Mouse (Mus musculus) layer of hippocampus, postnatal 25 days (tissue): ENCODE measurements at regions not wholly inside any gene's neighbourhood (a gene's known extent, or its start where the extent isn't known, plus 50 kb on each side); places are given as distances from the start of the nearest gene placed in this dataset.

Experiments
- DNase-seq, 2 experiments: peaks; one replicate each; pipeline ENCODE4 v3.0.0; 2022; ENCODE audit warnings: mixed read lengths in 2 of 2, low spot score in 1 of 2; ENCODE audit errors: extremely low spot score in 1 of 2

GRCm38 (mm10) chr9:30592601-30593000 lies 165.7 kb downstream of the Snx19 start:
- no peak for DNase-seq

- DNase-seq, result no peak
Measured at GRCm38 (mm10) chr9:30591246-30591645, 164.3 kb downstream of the Snx19 start.

- DNase-seq, result no peak
Measured at GRCm38 (mm10) chr9:30590661-30591179, 163.8 kb downstream of the Snx19 start.

- no peak for DNase-seq
Measured at GRCm38 (mm10) chr9:30581271-30581821, 154.4 kb downstream of the Snx19 start.

- no peak for DNase-seq
Measured at GRCm38 (mm10) chr9:30580500-30580899, 153.6 kb downstream of the Snx19 start.

GRCm38 (mm10) chr9:30578213-30578612 lies 151.3 kb downstream of the Snx19 start:
- DNase-seq, result no peak

GRCm38 (mm10) chr9:30577243-30577642 lies 150.3 kb downstream of the Snx19 start:
- no peak for DNase-seq

GRCm38 (mm10) chr9:30575531-30575930 lies 148.6 kb downstream of the Snx19 start:
- DNase-seq, result no peak

GRCm38 (mm10) chr9:30573294-30573693 lies 146.4 kb downstream of the Snx19 start:
- DNase-seq, result no peak

- DNase-seq, result no peak
Measured at GRCm38 (mm10) chr9:30571014-30571413, 144.1 kb downstream of the Snx19 start.

GRCm38 (mm10) chr9:30564765-30565680 lies 138.1 kb downstream of the Snx19 start:
- DNase-seq, result no peak

- no peak for DNase-seq
Measured at GRCm38 (mm10) chr9:30563399-30563798, 136.5 kb downstream of the Snx19 start.

GRCm38 (mm10) chr9:30554908-30555307 lies 128.0 kb downstream of the Snx19 start:
- no peak for DNase-seq

GRCm38 (mm10) chr9:30552721-30553120 lies 125.8 kb downstream of the Snx19 start:
- no peak for DNase-seq

GRCm38 (mm10) chr9:30549892-30550515 lies 123.1 kb downstream of the Snx19 start:
- no peak for DNase-seq

- DNase-seq, result no peak
Measured at GRCm38 (mm10) chr9:30539858-30540257, 113.0 kb downstream of the Snx19 start.

GRCm38 (mm10) chr9:30536508-30537100 lies 109.7 kb downstream of the Snx19 start:
- no peak for DNase-seq

GRCm38 (mm10) chr9:30534961-30535360 lies 108.1 kb downstream of the Snx19 start:
- no peak for DNase-seq

- DNase-seq, result no peak
Measured at GRCm38 (mm10) chr9:30533780-30534343, 107.0 kb downstream of the Snx19 start.

GRCm38 (mm10) chr9:30533091-30533779 lies 106.3 kb downstream of the Snx19 start:
- DNase-seq, result no peak
